Mouse (Mus musculus): ENCODE measurements at regions not wholly inside any gene's neighbourhood (a gene's known extent, or its start where the extent isn't known, plus 50 kb on each side); places are given as distances from the start of the nearest gene placed in this dataset.

- TF ChIP-seq CTCF (IDR thresholded peaks at IDR 0.05; ENCODE audit: borderline replicate concordance, insufficient read depth, low read length) (no peak), POLR2A (IDR thresholded peaks at IDR 0.05; ENCODE audit: low read depth, low read length) (no peak)
Measured at GRCm38 (mm10) chr1:82159201-82159600, 73.7 kb upstream of the Gm9747 start.
